Mouse (Mus musculus): ENCODE measurements around the gene Fam20a.

DNA sequence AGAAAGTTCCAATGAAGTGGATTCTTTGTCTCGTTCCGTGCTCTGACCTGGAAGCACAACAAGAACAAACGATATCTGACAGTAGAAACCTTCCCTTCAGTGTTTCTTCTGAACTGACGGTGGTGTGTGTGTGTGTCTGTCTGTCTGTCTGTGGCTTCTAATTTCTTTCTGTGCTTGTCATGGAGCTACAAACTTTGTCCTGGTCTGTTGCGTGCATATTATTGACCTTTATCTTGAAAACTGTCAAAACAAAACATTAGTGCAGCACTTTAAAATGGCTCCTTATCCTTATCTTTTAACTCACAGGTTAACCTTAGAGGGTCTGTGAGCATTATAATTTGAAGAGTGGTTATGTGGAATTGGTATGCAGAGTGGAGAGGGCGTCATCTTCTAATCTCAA lies 69.6 kb downstream of the Fam20a start:
- no peak for TF ChIP-seq CTCF (IDR thresholded peaks at IDR 0.05; ENCODE audit: control insufficient read depth, insufficient read depth, low read length)
- TF ChIP-seq POLR2A (IDR thresholded peaks at IDR 0.05; ENCODE audit: borderline replicate concordance, control insufficient read depth, low read depth, low read length): no peak
